Mouse (Mus musculus) natural killer cell, adult 2 months (primary cell): ENCODE results near the gene Adam11.
"Not testable (repeated sequence)": the region's sequence is repeated elsewhere in the genome, so short reads cannot be mapped to it uniquely, and the experiment has no call there.

Source experiments
- DNase-seq, 2 experiments: peaks; one replicate each; pipeline ENCODE4 v3.0.0; 2022; ENCODE audit warnings: low spot score in 2 of 2

Adam11 gene

DNA sequence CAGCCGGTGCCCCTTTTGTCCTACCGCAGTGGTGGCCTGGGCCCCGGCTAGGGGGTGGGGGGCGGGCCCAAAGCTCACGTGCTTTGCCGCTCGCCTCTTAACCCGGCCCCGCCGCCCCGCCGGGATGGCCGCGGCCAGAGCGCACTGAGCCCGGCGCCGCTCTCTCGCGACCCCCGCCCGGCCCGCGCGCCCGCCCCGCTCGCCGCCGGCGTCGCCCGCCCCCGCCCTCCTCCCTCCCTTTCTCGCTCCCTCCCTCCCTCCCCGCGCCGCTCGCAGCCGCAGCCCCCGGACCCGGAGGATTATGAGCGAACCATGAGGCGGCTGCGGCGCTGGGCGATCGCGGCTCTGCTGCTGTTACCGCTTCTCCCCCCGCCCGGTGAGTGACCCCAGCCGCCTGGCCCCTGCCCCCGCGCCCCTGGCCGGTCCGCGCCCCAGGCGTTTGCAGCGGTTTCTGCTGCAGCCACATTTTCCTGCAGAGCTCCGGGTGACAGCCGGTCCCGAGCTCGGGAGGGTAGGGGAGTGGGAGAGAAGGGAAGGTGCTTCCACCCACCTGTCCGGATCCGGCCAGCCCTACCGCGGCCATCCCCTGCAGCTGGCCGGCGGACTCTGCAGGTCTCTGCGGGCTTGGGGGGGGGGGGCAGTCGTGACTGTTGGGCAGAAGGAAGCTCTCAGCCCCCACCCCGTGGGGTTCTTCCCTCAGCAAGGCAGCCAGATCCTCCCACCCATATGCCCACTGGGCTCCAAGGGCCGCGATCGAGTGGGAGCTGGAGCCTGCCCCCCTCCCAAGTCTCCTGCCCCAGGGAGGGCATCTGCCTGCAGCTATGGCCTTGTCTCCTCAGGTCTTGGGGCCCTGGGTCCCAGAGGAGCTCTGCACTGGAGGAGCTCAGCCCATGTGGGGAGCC is at the start of gene Adam11:
Adam11 (plus strand) TSS at position 131 of the 902 bp plus-strand sequence.
- no peak for DNase-seq

DNA sequence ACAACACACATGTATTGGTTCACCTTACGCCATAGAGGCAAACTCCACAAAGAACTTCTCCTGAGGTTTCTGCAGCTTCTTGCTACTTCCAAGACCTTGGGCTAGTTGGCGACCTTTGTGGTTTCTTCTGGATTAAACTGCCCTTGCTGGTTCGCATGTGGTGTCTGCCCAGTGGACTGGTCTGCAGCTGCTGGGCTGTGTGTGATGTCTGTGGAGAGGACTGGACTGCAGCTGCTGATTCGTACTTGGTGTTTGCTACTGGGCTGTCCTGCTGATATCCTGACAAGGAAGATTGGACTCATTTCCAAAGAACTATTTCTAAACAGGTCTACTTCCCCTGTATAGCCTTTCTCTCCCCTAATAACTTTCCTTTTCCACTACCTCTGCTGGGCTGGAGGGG is 48.8 kb upstream of the Adam11 start:
- DNase-seq = no peak

- DNase-seq = not testable (repeated sequence)
These were observed 46.7 kb upstream of the Adam11 start for GRCm38 (mm10) chr11:102714578-102714977.

- DNase-seq = no peak
These were observed 45.1 kb upstream of the Adam11 start for GRCm38 (mm10) chr11:102716135-102716534.

GRCm38 (mm10) chr11:102725574-102725973 is 35.7 kb upstream of the Adam11 start:
- no peak for DNase-seq

DNA sequence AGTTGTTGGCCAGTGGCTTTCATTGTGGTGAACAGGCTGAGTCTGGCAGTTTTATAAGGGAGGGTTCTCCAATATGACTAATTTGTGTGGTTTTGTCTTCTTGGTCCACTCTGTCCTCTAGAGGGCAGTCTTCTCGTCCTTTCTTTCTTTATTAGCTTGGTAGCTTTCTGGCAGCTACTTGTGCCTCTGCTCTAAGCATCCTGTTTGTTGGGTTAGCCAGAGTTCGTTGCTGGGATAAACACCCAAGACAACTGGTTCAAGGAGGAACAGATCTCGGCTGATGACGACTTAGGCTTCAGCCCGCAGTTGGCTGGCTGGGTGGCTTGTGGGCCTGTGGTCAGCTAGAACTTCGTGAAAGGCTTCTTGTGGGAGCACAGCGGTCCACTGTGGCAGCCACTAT is 32.6 kb upstream of the Adam11 start:
- DNase-seq = peak; percentile 46 to 55

- no peak for DNase-seq
These were observed 31.4 kb upstream of the Adam11 start for GRCm38 (mm10) chr11:102729835-102730234.

DNA sequence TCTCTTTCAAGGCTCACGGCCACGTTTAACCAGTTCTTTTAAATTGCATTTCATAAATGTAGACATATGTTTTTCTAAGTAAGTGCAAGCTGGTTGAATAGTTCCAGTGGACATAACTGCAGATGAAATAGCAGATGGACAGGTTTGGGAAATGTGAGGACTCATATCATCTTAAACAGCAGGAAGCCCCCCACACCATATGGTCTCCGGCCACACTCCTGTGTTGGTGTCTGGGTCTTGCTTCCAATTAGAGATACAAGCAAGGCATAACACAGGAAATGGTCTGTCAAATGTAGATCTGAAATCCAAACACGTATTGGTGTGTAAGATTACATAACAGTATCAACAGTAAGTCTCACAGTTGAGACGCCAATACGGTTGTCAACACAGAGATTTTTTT is 29.9 kb upstream of the Adam11 start:
- DNase-seq = no peak

DNA sequence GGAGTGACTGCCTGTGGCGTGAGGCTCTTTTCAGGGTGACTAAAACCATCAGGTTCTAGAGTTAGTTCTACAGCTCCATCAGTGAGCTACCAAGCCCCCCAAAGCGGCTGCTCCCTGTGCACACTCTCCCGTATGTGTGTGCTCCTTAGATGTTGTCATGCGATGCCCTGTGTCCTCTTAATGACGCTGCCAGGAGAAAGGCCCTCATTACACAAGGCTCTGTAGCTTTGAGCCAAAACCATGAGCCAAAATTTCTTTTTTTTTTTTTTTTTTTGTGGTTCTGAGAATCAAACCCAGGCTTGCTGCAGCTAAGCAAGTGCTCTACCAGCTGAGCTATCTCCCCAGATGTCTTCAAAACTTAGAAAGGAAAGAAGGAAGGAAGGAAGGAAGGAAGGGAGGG is 28.1 kb upstream of the Adam11 start:
- no peak for DNase-seq

DNA sequence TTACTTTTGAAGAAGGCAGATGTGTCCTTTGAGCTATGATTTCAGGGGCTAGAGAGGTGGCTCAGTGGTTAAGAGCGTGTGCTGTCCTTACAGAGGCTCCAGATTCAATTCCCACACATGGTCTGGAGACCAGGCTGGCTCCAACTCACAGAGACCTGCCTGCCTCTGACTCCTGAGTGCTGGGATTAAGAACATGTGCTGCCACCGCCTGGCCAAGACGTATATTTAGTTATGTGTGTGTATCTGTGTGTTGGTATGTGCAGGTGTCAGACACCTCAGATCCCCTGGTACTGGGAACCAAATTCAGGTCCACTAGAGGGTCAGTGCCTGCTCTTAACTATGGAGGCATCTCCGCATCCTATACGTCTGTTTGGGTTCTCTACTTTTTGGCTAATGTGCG is 26.3 kb upstream of the Adam11 start:
- no peak for DNase-seq

DNA sequence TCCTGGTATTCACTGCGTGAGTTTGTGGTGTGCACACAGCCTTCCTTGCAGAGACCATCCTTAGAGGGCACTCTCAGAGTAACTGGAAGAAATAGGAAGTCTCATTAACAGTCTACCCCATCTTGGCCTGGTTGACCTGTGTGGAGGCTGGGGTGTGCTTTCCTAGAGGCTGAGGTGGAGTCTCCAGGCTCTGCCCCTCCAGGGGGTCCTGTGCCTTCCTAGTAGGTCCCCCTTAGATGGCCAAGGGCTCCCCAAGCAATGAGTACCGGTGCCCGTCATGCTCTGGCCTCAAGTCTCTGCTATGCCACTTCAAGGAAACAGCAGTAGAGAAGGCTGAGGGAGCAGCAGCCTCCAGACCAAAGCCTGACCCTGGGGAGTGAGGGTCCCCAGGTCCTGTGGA is 23.2 kb upstream of the Adam11 start:
- DNase-seq = no peak

GRCm38 (mm10) chr11:102739278-102739966 is 21.8 kb upstream of the Adam11 start:
- DNase-seq = peak; percentile 37 to 40

DNA sequence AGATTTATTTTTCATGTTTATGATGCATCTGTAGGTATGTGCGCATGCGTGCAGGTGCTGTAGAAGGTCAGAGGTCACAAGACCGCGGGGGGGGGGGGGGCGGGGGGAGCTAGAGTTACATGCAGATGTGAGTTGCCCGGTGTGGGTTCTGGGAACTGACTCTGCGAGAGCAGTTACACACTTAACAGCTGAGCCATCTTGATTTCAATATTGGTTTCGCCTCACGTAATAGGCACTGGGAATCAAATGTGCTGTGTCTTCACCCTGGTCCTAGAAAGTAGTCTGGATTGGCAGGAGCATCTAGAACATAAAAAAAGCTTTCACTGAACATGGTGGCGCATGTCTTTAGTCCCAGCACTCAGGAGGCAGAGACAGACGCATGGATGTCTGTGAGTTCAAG is 20.6 kb upstream of the Adam11 start:
- DNase-seq = no peak

DNA sequence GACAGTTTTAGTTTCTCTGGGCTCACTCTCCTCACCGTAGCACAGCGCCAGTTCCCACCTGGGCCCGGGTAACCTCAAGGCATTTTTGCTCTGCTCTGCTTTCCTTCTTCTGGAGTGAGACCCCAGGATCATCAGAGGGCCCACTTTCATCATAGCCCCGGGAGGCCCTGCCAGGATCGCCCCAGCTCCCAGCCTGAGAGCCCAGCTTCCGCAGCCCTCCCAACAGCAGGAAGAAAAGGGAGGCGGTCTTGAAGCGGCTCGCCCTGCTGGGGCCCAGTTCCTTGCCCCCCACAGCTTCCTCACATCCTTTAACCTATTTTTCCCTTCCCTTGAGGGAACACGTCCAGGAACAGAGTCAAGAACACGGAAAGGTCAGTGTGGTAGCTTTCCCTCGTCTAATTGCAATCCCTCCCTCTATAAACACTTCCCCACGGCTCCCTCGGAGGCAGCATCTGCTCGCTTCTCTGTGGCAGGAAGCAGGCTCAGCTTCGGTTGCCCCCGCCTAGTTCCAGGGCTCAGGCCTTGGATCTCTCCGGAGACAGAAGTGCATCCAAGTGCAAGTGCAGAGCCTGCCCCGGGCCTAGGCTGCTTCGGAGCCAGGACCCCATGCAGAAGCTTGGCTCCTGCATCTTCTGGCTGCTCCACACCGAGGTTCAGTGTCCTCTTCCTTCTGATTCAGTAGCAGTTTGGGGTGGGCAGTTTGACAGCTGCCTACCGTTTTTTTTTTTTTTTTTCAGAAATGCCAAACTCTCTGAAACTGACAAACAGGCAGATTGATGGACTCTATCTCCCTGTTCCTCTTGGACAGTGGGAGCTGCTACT is 19.9 kb upstream of the Adam11 start:
- DNase-seq = no peak

GRCm38 (mm10) chr11:102742066-102742465 is 19.2 kb upstream of the Adam11 start:
- no peak for DNase-seq

DNA sequence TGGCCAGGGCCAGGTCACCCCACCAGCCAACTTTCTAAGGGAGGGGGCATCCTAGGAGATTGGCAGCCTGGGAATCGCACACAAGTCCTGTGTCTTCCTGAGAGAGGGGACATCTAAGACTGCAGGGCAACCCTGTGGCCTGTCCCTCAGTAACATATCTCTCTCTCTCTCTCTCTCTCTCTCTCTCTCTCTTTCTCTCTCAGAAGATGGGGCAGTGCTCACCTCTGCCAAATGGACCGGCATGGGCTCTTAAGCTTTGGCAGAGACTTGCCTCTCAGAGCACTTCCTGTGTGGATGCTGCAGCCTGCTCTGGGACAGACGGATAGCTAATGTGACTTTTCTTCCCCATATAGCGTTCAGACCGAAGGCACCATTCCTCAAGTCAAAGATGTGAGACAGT is 18.4 kb upstream of the Adam11 start:
- DNase-seq = no peak

DNA sequence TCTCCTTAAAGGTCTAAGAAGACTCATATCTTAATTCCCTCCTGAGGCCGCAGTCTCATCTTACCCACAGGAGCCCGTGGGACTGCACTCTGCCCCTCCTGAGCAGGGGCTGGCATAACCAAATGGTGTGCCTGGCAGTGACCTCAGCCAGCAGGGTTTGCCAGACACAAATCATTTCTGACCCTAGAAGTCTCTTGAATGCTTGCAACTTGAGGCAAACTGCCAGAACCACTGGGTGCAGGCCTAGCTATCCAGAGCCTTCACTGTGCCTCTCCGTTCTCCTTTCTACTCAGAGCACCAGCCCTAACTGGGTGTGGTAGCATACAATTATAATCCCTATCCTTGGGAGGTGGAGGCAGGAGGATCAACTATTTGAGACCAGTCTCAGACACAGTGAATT is 16.5 kb upstream of the Adam11 start:
- DNase-seq = no peak

DNA sequence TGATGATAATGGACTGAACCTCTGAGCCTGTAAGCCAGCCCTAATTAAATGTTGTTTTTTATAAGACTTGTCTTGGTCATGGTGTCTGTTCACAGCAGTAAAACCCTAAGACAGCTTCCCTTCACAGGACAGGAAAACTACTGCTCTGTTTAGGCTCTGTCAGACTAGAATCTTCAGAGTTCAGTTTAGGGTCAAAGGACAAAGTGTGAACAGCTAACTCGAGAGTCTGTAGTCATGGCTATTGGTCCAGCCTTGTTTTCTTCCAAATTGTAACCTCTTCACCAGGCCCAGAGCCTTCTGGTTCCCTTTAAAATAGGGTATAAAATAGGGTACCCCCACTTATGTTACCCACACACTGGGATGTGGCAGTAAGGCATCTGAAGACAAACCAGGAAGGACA is 13.4 kb upstream of the Adam11 start:
- no peak for DNase-seq

- no peak for DNase-seq
These were observed 12.9 kb upstream of the Adam11 start for GRCm38 (mm10) chr11:102748381-102748780.

GRCm38 (mm10) chr11:102749712-102750111 is 11.5 kb upstream of the Adam11 start:
- DNase-seq = no peak

- DNase-seq = no peak
These were observed 8.2 kb upstream of the Adam11 start for GRCm38 (mm10) chr11:102752896-102753590.
